Mouse (Mus musculus) kidney, adult 8-10 months (tissue): ENCODE data around the gene Ranbp10.
A peak's percentile ranks its signal among the peaks of the same experiment; 100 is the strongest.

ENCODE experiments used
- DNase-seq, 2 experiments: peaks; one replicate each; pipeline ENCODE4 v3.0.0; 2022

Ranbp10 gene

DNA sequence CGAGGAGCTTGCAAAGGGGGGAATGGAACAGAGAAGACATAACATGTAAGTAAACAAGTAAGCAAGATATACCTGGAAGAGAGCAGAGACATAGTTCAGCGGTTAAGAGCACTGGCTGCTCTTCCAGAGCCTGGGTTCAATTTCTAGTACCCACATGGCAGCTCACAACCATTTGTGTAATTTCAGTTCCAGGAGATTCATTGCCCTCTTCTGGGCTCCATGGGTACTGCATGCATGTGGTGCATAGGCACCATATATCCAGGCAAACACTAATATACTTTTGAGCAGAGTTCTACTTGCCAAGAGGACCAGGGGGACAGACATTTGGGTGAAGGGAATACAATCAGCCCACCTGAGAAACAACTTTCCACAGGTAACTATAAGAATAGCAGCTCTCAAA, 38.9 kb downstream of the Ranbp10 start:
- peak; percentile 27 to 74 for DNase-seq

- DNase-seq: no peak
These were observed 46.9 kb downstream of the Ranbp10 start for GRCm38 (mm10) chr8:105780298-105780697.

DNA sequence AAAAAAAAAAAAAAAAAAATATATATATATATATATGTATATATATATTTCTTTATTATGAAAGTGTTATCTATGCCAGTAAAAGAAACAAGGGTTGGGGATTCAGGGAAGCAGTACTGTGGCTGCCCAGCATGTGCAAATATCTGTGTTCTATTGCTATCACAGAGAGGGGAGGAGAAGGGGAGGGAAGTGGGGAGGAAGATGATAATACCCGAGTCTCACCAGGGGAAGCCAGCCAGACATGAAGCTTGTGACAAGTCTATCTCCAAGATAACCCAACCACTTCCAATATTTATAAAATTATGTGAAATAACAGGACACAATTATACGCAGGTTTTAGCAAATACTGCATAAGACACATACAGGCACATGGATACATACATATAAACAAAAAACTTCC, 49.3 kb downstream of the Ranbp10 start:
- no peak for DNase-seq

DNA sequence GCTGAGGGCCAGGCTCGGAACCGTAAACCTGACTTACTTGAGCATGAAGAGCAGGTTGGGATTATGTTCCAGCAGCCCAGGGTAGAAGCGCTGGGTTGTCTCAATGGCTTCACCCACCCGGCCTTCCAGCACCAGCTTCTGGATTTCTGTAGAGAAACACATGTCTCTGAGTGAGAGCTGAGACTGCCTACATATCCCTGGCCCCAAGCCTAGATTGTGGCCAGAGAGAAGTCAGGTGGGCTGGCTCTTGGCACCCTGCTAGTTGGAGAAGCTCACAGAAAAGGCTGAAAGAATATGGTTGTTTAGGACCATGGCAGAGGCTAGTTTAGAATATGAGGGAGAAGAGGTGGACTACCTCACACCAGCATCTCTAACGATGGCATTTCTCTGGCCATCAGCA, 52.7 kb downstream of the Ranbp10 start:
- no peak for DNase-seq

DNA sequence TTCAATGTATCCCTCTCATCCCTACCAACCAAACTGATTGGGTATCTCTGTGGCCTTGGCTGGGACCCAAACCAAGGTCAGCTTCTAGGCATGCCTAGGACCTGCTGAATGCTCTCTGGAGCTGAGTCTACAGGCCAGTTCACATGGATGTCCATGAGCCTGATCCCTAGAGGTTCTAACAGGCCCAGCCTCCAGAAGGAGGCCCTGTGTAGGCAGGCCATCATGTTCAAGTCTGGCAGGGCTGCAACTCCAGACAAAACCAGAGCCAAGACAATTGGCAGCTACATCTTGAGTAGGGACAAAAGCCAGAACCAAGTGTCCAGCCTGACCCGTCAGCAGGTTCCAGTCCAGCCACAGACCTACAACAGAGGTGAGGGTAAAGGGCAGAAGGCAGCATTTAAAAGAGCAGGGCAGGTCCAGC, 53.7 kb downstream of the Ranbp10 start:
- DNase-seq: peak in 1 of 2 experiments; percentile 19

- no peak for DNase-seq
These were observed 55.6 kb downstream of the Ranbp10 start for GRCm38 (mm10) chr8:105771398-105772175.

- DNase-seq: no peak
These were observed 56.5 kb downstream of the Ranbp10 start for GRCm38 (mm10) chr8:105770609-105771008.

DNA sequence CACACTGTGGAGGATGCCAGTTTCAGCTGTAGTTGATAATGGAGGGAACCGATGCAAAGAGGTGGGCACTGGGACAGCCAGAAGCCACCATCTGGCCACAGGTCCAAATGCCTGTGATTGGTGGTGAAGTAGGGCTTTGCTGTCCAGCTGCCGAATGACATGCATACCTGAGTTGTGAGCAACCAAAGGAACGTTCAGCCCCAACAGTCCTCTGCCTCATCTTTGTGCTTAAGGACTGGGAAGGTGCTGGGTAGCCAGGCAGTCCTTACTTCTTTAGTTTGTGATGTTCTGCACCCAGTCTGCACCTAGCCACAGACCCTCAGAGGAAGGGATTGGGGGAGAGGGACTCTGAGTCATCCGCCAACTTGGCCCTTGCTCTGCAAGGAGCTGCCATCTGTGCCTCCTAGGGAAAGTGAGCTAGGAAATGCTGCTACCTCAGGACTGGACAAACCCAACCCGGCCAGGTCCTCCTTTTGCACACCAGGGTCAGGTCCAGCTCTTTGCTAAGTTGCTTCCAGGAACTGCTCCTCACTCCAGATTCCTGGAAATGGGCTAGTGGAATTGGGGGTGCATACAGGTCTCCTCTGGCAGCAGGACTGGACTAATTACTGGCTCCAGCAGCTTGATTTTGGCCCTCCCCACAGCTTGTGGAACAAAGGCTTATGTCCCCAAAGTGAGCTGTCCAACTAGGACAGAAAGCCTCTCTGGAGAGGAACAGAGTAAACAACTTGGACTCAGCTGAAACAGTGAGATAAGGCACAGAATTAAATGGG, 58.5 kb downstream of the Ranbp10 start:
- no peak for DNase-seq

DNA sequence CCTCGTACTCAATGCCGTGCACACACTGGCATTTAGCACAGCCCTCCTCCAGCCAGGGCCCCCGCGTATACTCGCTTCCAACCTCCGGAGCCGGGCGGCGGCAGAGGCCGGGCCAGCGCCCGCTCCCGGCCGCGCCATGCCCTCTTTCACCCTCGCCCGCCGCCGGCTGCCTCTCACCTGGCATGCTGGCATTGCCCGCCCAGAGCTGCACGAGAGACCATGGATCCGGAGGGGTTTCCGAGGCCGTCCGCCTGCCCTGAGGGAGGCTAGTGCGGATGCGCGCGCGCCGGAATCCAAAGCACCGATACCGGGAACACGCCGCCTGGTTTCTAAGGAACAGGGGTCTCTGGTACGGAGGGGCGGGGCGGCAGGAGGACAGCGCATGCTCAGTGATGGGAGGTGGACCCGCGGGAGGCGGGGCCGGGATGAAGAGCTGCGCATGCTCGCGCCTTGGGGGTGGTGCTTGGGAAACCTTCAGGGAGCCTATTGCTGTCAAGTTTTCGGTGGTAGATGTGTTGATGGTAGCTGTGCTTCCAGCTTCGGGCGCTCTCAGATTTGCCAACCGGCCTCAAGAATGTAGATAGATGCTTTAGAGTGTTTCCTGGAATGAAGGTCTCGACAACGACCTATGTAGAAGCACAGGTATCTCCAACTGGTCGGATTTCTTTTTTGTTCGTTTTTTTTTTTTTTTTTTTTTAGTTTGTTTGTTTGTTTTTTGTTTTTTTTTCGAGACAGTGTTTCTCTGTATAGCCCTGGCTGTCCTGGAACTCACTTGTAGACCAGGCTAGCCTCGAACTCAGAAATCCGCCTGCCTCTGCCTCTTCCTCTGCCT, 68.7 kb downstream of the Ranbp10 start, which contains the start of gene Gfod2:
Gene Gfod2, minus strand, starts transcription at position 388 of the 832 bp plus-strand sequence.
- DNase-seq: peak; percentile 97 to 99

- DNase-seq: no peak
These were observed 69.3 kb downstream of the Ranbp10 start for GRCm38 (mm10) chr8:105757796-105758276.

- no peak for DNase-seq
These were observed 72.5 kb downstream of the Ranbp10 start for GRCm38 (mm10) chr8:105754688-105755087.

DNA sequence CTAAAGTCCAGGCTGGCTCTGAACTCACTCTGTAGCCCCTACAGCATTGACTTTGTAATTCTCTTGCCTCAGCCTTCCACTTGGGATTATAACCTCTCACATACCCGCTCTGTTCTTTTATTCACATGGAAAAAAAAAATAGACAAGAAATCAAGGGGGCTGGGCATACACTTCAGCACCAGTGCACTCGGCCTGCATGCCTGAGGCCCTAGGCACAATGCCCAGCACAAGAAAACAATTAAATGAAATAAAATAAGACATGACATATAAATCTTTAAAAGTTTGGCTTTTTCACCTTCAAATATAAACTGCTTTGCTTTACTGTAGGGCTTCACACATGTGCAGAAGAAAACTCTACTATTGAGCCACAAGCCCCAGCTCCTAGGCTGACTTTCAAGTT, 73.2 kb downstream of the Ranbp10 start:
- DNase-seq: no peak

DNA sequence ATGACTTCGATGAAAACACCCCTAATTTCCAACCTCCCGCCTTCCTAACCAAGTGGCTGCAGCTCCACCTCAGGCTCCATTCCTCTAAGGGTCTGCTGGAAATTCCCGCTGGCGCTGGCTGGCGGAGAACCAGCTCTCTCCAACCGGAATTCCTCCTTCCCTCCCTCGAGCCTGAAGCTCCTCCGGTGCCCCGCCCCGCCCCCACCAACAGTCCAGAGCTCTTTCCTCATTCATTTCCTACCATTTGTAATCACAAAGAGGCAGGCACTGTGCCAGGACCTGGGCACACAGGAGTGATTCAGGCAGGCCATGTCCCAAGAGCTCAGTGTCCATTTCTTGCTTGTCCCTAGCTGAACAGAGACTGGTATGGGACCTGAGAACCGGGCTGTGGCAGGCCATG, 76.5 kb downstream of the Ranbp10 start:
- DNase-seq: peak; percentile 81 to 82

DNA sequence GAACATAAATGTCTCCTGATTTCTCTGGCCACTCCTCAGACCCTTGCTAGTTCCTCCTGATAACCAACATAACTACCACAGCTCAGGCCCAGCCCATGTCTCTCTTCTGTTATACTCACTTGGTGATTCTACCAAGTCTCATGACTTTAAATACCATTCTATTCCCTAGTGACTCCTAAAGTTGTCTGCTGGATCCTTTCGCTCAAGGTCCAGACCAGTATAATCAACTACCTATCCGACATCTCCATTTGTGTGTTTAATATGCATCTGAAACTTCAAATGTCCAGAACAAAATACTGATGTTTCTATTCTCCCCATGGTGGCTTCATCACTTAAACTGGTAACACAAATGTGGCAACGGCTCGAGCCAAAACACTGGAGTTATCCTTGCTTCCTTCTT, 83.8 kb downstream of the Ranbp10 start:
- DNase-seq: no peak

DNA sequence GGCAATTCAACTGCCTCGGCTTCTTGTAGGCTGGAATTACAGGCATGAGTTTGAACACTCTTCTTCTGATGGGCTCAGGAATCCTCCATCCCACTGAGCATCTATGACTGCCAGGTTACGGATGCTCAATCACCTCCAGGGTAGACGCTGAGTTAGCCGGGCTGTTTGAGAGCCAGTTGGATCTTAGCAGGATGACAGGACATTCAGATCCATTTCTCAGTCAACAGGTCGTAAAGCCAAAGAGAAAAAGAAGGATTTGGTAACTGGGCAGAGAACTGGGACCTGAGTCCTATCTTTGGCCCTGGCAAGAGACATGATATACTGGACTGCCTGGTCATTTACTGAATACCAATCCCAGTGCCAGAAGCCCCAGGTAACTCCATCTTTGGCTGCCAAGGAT, 87.9 kb downstream of the Ranbp10 start:
- DNase-seq: no peak

- DNase-seq: no peak
These were observed 95.0 kb downstream of the Ranbp10 start for GRCm38 (mm10) chr8:105732186-105732585.

DNA sequence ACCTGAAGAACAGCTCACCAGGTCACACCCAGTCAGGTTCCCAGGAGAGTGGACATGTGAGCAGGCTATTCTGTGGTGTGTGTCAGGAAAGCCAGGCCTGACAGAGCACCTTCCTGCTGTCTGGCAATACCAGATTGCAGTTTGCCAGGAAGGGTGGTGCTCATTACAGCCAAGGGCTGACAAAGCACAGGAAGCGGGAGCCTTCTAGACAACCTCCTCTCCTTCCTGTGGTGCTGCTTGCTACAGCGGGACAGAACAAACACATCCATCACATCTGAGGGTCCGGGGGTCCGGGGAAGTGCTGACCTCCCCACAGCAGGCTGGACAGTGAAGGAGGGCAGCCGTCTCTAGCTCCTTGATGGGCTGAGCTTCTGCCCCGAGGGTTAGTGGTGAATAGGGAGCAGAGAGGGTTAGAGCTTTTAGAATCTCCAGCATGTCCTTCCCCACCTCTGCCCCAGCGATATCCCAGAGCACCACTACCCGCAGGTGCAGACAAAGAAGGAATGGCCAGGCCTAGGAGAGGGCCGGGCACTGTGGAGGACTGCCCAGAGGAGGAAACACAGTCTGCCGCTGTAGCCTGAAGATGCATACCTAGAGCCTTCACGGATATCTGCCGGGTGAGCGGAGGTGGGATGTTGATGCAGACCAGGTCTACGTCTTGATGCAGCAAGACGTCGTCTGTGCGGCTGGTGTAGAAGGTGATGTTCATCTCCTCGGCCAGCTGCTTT, 99.6 kb downstream of the Ranbp10 start:
- DNase-seq: peak; percentile 54 to 72

- no peak for DNase-seq
These were observed 101.4 kb downstream of the Ranbp10 start for GRCm38 (mm10) chr8:105725726-105726125.

GRCm38 (mm10) chr8:105722861-105723260, 104.3 kb downstream of the Ranbp10 start:
- no peak for DNase-seq

DNA sequence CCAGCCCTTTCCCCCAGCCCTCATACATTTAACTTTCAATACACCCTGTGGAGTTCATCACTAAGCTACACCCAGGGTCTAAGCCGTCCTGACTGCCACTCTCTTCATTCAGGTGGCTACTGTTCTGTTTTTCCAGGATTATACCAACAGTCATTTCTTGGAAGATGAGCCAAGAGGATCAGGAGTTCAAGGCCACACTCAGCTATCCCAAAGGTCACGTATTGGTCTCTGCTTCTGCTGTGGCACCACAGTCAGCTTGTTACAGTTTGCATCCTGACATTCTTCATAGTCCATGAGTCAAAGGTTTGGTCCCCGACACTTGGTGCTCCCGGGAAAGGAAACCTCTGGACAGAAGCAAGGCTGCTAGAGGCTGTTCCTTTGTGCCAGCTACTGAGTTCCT, 107.5 kb downstream of the Ranbp10 start:
- no peak for DNase-seq
